Mouse (Mus musculus): ENCODE data around the gene Ano4. TPM values are rescaled to one million over a fixed set of nuclear protein-coding genes. Genes with fewer than 3 reads are reported as not detected.

The Ano4 gene
- polyA plus RNA-seq (2014; fragmentation: Illumina TruSeq; extraction: RNeasy Lipid Tissue Mini Kit (QIAGEN cat#74804); ENCODE audit: low read depth, low replicate concordance): not detected

GRCm38 (mm10) chr10:89344491-89345195 is at the start of gene Ano4:
Ano4 (minus strand) TSS chr10:89344762.

Other genes with a start within 250 kb of the Ano4 start
- 0.82 TPM for gene Gas2l3, start 99.2 kb upstream of the Ano4 start, polyA plus RNA-seq (2014; fragmentation: Illumina TruSeq; extraction: RNeasy Lipid Tissue Mini Kit (QIAGEN cat#74804); ENCODE audit: low read depth, low replicate concordance)
- gene Nr1h4, start 188.8 kb upstream of the Ano4 start, polyA plus RNA-seq (2014; fragmentation: Illumina TruSeq; extraction: RNeasy Lipid Tissue Mini Kit (QIAGEN cat#74804); ENCODE audit: low read depth, low replicate concordance): 115 TPM